Mouse (Mus musculus) heart, embryonic 10.5 days (tissue): Measurements from ENCODE around the gene Efnb3. TPM values are rescaled to one million over a fixed set of nuclear protein-coding genes. Genes with fewer than 3 reads are reported as not detected.
A peak's percentile ranks its signal among the peaks of the same experiment; 100 is the strongest.
"Not testable (repeated sequence)": the region's sequence is repeated elsewhere in the genome, so short reads cannot be mapped to it uniquely, and the experiment has no call there.

Experiments
- DNase-seq: peaks from one replicate; pipeline ENCODE4 v3.0.0-alpha.2; 2017; ENCODE audit warnings: low spot score
- H3K27ac ChIP-seq: fragments of 300-500 bp; sonication (generic); 2 replicates; pipeline ENCODE4 v1.5.1; 2016; ENCODE audit warnings: mild to moderate bottlenecking
- H3K27me3 ChIP-seq: fragments of 300-500 bp; sonication (generic); 2 replicates; pipeline ENCODE4 v1.6.1; 2016; ENCODE audit warnings: mild to moderate bottlenecking; ENCODE audit not compliant: poor library complexity, insufficient read depth, severe bottlenecking
- H3K36me3 ChIP-seq: fragments of 300-500 bp; sonication (generic); 2 replicates; pipeline ENCODE4 v1.6.1; 2016; ENCODE audit warnings: mild to moderate bottlenecking, moderate library complexity
- H3K4me1 ChIP-seq: fragments of 300-500 bp; sonication (generic); 2 replicates; pipeline ENCODE4 v1.6.1; 2016; ENCODE audit warnings: mild to moderate bottlenecking
- H3K4me3 ChIP-seq: fragments of 300-500 bp; sonication (generic); 2 replicates; pipeline ENCODE4 v1.5.1; 2016; ENCODE audit warnings: mild to moderate bottlenecking, moderate library complexity
- H3K9me3 ChIP-seq: fragments of 300-500 bp; sonication (generic); 2 replicates; pipeline ENCODE4 v1.6.1; 2016; ENCODE audit warnings: mild to moderate bottlenecking, moderate library complexity
- WGBS: fragments of 180-500 bp; shearing (Covaris S2); methylation state at CpG from one replicate; pipeline ENCODE4 v1.1.7; 2016; 5-methylcytosine and 5-hydroxymethylcytosine counted together
- polyA plus RNA-seq: library from polyadenylated mRNA; unstranded; fragments of >200 nt; fragmentation: Nextera tagmentation; extraction: Ambion mirVana; gene quantifications from 2 replicates; pipeline ENCODE4 v1.2.1, GENCODE M21; 2016

The Efnb3 gene
- polyA plus RNA-seq, 1 experiment from 2014 or later = 61.0 TPM

DNA sequence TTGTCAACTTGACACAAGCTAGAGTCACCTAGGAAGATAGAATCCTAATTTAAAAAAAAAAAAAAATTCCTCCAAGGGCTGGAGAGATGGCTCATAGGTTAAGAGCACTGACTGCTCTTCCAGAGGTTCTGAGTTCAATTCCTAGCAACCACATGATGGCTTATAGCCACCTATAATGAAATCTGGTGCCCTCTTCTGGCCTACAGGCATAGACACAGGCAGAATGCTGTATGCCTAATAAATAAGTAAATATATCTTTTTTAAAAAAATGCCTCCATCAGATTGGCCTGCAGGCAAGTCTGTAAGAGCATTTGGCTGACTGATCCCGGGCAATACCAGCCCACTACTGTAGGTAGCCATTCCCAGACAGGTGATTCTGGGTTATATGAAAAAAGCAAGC, 25.0 kb downstream of the Efnb3 start:
- Histone ChIP-seq H3K36me3 (no peaks in the 10 kb centered on the region), H3K9me3 (no peaks in the 10 kb centered on the region), H3K4me3 (no peak overlapping the region), H3K27me3 (no peaks in the 10 kb centered on the region), H3K27ac (no peak overlapping the region), H3K4me1 (no peaks in the 10 kb centered on the region)
- no peak for DNase-seq
- WGBS = 62% methylated on average over 1 of the region's 1 CpGs

DNA sequence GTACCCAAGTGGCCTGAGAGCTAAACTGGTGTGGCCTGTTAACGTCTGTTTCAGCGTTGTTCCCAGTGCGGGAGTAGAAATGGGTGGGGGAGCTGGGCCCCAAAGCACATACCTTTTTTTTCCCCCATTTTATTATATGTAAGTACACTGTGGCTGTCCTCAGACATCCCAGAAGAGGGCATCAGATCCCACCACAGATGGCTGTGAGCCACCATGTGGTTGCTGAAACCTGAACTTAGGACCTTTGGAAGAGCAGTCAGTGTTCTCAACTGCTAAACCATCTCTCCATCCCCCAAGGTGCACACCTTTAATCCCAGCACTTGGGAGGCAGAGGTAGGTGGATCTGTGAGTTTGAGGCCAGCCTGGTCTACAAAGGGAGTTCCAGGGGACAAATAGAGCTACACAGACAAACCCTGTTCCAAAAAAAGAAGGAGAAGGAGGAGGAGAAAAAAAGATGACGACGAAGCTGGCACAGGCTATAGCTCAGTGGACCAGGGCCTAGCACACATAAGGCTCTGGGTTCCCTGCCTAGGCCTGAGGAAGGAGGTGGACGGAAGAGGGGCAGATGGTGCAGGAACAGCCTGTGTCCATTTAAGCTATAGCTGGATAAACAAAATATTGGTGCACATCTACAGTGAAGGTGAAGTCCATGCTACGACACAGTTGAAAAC, 27.4 kb downstream of the Efnb3 start:
- DNase-seq = no peak
- no peaks in the 10 kb centered on the region for H3K4me1 ChIP-seq
- H3K27me3 ChIP-seq = no peaks in the 10 kb centered on the region
- no peaks in the 10 kb centered on the region for H3K9me3 ChIP-seq
- H3K4me3 ChIP-seq = no peak overlapping the region
- 77% methylated on average over 7 of the region's 7 CpGs for WGBS
- no peak overlapping the region for H3K27ac ChIP-seq
- no peaks in the 10 kb centered on the region for H3K36me3 ChIP-seq

DNA sequence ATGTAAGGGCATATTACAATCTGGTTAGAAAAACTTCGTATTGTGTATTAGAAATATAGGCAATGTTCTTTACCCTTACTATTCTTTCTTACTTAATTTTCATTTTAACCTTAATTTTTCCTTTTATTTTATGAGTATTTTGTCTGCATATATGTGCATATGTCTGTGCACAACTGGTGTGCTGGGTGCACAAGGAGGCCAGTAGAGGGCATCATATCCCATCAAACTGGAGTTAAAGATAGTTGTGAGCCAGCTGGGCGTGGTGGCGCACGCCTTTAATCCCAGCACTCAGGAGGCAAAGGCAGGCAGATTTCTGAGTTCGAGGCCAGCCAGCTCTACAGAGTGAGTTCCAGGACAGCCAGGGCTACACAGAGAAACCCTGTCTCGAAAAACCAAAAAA, 29.2 kb downstream of the Efnb3 start:
- H3K9me3 ChIP-seq, H3K36me3 ChIP-seq, H3K27me3 ChIP-seq, DNase-seq, H3K27ac ChIP-seq, H3K4me1 ChIP-seq, H3K4me3 ChIP-seq: not testable (repeated sequence)
- 85% methylated on average over 6 of the region's 6 CpGs for WGBS

DNA sequence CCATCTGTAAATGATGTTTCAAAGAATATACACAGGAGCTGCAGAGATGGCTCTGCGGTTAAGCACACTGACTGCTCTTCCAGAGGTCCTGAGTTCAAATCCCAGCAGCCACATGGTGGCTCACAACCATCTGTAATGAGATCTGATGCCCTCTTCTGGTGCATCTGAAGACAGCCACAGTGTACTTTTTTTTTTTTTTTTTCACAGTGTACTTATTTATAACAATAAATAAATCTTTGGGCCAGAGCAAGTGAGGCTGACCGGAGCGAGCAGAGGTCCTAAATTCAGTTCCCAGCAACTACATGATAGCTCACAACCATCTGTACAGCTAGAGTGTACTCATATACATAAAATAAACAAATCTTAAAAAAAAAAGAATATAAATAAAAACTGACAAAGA, 29.7 kb downstream of the Efnb3 start:
- not testable (repeated sequence) for H3K27me3 ChIP-seq, H3K4me3 ChIP-seq, H3K9me3 ChIP-seq, H3K27ac ChIP-seq, H3K4me1 ChIP-seq, DNase-seq, H3K36me3 ChIP-seq
- 93% methylated on average over 3 of the region's 3 CpGs for WGBS

DNA sequence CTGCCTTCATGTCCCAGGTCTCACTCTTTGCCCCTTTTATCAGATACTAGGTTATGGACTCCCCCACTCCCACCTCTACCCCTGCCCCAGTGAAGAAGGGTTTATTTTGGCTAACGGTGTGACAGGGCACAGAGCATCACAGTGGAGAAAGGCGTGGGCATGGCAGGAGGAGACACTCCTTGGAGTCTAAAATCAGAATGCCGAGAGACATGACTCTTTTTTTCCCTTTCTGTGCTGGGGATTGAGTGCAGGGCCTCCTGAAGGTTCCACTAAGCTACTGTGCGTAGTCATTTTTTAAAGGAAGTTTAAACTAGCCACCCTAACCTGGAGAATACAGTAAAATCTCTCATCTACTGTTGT, 32.0 kb downstream of the Efnb3 start:
- peaks cover 9% of the 10 kb centered on the region for H3K4me1 ChIP-seq
- no peak overlapping the region for H3K4me3 ChIP-seq
- H3K27me3 ChIP-seq = no peaks in the 10 kb centered on the region
- 76% methylated on average over 4 of the region's 4 CpGs for WGBS
- H3K27ac ChIP-seq = no peak overlapping the region
- no peaks in the 10 kb centered on the region for H3K36me3 ChIP-seq
- DNase-seq = no peak
- H3K9me3 ChIP-seq = no peaks in the 10 kb centered on the region

DNA sequence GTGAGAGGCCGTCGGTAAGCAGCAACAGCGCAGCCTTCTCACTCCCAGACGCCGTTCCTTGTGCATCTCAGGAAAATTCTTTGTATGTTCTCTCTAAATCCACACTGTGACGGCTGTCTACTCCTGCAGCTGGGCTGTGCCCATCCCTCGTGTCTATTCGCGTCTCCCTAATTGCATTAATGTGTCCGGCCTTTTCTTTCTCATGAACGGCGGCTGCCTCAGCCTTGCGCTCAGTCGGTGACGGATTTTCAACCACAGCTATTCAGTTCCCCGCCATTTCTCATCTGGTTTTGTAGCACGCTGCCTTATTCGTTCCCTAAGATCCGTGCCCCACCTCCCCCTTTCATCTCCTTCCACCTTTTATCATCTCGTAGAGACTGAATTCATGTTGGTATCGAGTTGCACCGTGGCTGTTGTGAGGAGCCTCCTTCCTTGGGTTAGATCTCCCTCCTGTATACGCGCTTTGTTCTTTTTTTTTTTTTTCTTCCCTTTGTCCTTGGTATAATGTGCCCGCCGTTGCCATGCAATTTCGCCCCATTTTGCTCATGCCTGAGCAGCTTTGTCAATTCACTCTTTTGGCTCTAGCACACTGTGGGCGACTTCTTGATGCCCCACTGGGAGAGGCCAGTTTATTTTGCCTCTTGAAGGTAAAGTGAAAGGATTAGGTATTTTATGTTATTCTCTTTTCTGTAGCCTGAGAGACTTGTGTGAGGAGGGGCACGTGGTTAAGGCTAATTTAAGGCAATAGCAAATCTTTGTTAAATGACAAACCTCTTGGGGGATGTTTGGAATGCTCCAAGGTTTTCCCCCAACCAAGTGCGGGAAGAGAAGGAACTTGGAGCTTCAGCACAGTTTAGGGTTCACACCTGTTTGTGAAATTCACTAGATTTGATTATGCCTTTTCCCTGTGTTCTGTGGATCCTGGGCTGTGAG, 32.6 kb downstream of the Efnb3 start:
- peak overlapping the region; percentile 83 for H3K27ac ChIP-seq
- peaks cover 9% of the 10 kb centered on the region for H3K4me1 ChIP-seq
- DNase-seq = no peak
- no peaks in the 10 kb centered on the region for H3K27me3 ChIP-seq
- no peaks in the 10 kb centered on the region for H3K9me3 ChIP-seq
- H3K36me3 ChIP-seq = no peaks in the 10 kb centered on the region
- H3K4me3 ChIP-seq = peak overlapping the region; percentile 54
- WGBS = 16% methylated on average over 30 of the region's 30 CpGs

DNA sequence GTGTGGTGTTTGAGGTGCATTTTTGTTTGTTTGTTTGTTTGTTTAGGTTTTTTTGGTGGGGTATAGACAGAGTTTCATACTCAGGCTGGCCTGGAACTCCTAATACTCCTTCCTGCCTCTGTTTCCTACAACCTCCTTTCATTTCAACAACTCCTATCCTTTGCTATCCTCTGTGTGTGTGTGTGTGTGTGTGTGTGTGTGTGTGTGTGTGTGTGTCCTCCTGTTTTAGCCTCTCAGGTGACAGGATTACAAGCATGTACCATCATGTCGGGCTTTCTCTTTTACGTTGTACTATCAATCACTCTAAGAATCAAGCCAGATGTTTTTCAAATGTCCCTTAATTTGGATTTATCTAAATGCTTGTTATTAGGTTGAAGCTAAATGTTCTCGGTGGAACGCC, 33.4 kb downstream of the Efnb3 start:
- DNase-seq = no peak
- H3K4me1 ChIP-seq = peaks cover 10% of the 10 kb centered on the region
- H3K36me3 ChIP-seq = no peaks in the 10 kb centered on the region
- H3K27ac ChIP-seq = peak overlapping the region; percentile 83; the same call in 1 of the 2 replicates
- no peaks in the 10 kb centered on the region for H3K27me3 ChIP-seq
- no peaks in the 10 kb centered on the region for H3K9me3 ChIP-seq
- WGBS = 64% methylated on average over 4 of the region's 4 CpGs
- H3K4me3 ChIP-seq = peak overlapping the region; percentile 54

DNA sequence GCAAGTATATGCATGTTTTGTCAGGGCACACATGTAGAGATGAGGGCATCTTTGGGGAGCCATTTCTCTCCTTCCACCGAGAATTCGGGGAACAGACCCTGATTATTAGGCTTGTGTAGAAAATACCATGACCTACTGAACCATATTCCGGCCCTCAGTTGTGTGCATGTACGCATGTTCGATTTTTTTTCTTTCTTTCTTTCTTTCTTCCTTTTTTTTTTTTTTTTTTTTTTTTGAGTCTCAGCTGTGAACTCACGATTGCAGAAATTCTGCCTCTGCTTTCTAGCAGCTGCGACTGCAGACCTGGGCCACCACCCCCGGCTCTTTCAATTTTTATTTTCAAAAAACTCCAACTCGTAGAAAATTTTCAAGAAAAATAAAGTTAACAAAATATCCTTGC, 34.3 kb downstream of the Efnb3 start:
- Histone ChIP-seq H3K4me3 (no peak overlapping the region), H3K27ac (no peak overlapping the region), H3K9me3 (no peaks in the 10 kb centered on the region), H3K4me1 (peaks cover 20% of the 10 kb centered on the region), H3K36me3 (no peaks in the 10 kb centered on the region), H3K27me3 (no peaks in the 10 kb centered on the region)
- 82% methylated on average over 9 of the region's 9 CpGs for WGBS
- no peak for DNase-seq

DNA sequence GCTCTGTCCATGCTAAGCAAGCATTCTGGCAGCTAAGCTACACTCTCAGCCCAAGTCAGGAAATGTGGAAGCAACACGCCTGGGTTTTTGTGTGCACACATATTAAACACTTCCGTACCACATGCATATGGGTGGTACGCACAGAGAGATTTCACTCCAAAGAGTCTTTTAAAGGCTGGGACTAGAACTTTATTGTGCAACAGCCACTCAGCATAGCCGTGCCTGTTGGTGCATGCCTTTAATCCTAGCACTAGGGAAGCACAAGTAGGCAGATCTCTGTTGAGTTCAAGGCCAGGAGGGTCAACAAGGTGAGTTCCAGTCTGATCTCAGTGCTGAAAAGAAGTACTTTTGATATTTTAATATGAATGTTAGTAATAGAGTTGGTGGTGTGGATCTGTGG, 36.4 kb downstream of the Efnb3 start:
- Histone ChIP-seq H3K36me3 (no peaks in the 10 kb centered on the region), H3K4me3 (no peak overlapping the region), H3K27ac (no peak overlapping the region), H3K9me3 (no peaks in the 10 kb centered on the region), H3K27me3 (0 out of 2 replicates have a peak, but pooled peaks cover under 1% of the 10 kb centered on the region), H3K4me1 (peaks cover 28% of the 10 kb centered on the region)
- DNase-seq = no peak
- 87% methylated on average over 4 of the region's 4 CpGs for WGBS

DNA sequence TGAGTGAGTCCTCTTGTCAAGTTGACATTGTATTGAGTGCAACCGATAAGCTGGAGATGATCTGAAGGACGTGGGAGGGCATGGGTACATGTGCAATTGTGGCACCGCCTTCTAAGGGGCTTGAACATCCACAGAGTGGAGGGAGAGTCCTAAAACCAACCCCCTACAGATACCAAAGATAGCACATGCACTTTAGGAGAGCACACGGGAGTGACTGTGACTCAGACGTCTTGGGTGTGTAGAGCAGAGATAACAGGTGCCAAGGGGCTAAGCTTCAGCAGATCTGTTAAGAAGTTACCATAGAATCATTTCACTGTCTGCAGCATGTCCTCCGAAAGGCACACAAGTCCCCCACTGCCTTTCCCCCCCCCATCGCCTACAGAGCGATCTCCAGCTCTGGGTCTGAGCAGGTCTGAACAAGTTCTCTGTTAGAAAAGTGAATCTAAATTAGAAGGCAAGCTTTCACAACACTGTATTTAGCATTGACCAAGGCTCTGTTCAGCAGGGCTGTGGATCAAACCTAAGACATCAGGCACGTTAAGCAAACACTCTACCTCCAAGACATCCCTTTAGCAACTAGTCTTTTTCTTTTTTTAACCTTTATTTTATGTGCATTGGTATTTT, 38.4 kb downstream of the Efnb3 start:
- H3K27me3 ChIP-seq = peaks cover 20% of the 10 kb centered on the region; the same call in 1 of the 2 replicates
- no peak overlapping the region for H3K27ac ChIP-seq
- 61% methylated on average over 9 of the region's 9 CpGs for WGBS
- no peak for DNase-seq
- no peak overlapping the region for H3K4me3 ChIP-seq
- H3K4me1 ChIP-seq = peaks cover 19% of the 10 kb centered on the region
- no peaks in the 10 kb centered on the region for H3K9me3 ChIP-seq
- H3K36me3 ChIP-seq = no peaks in the 10 kb centered on the region

DNA sequence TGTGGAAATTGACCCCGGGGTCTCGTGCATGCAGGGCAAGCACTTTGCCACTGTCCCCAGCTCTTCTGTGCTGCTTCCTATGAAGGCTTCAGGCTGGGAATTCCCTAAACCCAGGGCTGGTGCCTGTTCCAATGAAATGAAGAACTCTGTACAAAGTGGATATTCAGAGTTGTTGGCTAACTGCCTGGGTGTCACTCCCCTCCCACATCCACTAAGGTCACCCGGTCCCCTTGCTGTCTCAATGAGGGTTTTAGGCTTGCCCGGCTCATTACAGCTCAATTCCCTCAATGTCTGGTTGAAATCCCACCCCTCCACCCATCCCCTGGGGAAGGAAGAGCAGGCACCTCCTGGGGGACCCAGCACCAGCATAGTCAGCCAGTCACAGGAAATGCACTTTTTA, 40.0 kb downstream of the Efnb3 start:
- 73% methylated on average over 4 of the region's 4 CpGs for WGBS

DNA sequence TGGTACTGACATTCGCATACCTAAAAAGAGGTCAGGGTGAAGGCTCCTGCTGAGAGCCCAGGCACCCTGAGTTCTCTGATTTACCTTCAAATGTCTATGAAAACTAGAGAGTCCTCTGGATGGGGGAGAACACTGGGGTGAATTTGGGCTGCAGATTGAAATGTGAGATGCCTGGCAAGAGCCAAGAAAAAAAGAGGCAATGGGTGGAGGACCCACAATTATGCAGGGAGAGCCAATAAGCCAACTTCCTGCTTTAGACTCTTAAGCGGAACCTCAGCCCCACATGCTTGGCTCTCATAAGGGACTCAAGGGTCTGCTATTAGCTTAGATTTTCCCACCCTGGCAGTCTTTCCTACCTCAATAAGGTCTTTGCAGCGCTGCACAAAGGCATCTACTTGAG, 43.3 kb downstream of the Efnb3 start:
- Histone ChIP-seq H3K4me3 (no peak overlapping the region), H3K9me3 (no peaks in the 10 kb centered on the region), H3K27ac (no peak overlapping the region), H3K36me3 (no peaks in the 10 kb centered on the region), H3K4me1 (peaks cover 31% of the 10 kb centered on the region), H3K27me3 (peaks cover 42% of the 10 kb centered on the region)
- DNase-seq = no peak
- 66% methylated on average over 3 of the region's 3 CpGs for WGBS

More for the DNA sequence above, 40.0 kb downstream of the Efnb3 start:
- H3K4me1 ChIP-seq = peaks cover 19% of the 10 kb centered on the region
- no peak overlapping the region for H3K27ac ChIP-seq
- no peak for DNase-seq
- peaks cover 37% of the 10 kb centered on the region for H3K27me3 ChIP-seq
- H3K36me3 ChIP-seq = no peaks in the 10 kb centered on the region
- H3K4me3 ChIP-seq = no peak overlapping the region
- H3K9me3 ChIP-seq = no peaks in the 10 kb centered on the region

DNA sequence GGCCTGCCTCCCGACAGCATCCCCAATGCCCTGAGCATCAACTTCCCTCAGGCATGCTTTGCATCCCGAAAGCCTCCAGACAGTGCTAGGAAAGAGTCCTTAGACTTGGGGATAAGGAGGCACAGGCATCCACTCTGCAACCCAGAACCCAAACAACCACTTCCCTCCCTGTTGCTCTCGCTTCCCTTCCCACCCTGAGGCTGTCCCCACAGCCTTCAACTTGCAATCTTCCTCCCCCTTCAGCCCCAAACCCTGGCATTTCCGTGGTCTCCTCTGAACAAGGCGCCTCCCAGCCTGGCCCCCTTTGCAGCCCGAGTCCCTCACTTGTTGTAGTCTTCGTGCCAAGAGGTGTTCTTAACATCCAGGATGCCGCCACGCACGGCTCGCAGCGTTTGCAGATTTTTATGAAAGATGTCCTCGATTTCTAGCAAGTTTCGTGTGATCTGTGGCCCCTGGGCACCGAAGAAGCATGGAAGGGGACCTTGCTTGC, 43.8 kb downstream of the Efnb3 start:
- no peak for DNase-seq
- Histone ChIP-seq H3K9me3 (no peaks in the 10 kb centered on the region), H3K4me3 (no peak overlapping the region), H3K27ac (no peak overlapping the region), H3K27me3 (peaks cover 42% of the 10 kb centered on the region), H3K4me1 (peaks cover 31% of the 10 kb centered on the region), H3K36me3 (no peaks in the 10 kb centered on the region)
- WGBS = 65% methylated on average over 15 of the region's 15 CpGs
